Mouse (Mus musculus): ENCODE measurements at regions not wholly inside any gene's neighbourhood (a gene's known extent, or its start where the extent isn't known, plus 50 kb on each side); places are given as distances from the start of the nearest gene placed in this dataset.

DNA sequence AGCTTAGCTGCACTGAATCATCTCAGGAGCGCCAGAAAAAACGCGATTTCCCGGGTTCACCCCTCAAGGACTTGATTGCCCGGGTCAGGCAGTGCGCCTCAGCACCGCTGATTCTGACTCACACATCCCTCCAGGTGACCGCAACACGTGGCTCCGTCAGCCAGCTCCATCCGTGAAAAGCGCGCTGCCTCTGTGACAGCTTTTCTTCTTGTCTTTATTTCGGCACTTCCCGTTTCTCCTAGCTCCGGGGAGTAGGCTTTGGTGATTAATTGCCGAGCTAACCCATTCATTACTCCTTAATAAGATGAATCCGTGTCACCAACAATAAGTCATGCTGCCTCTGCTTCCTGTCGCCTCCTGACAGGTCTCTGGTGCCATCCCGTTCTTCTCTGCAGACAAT, 108.6 kb downstream of the Katnal1 start:
- peak overlapping the region; percentile 14; the same call in 1 of the 2 replicates for H3K9ac ChIP-seq (ENCODE audit: low read length)
- H3K9me3 ChIP-seq (replicated peaks; ENCODE audit: control insufficient read depth, low read length): no peaks in the 10 kb centered on the region
- ATAC-seq: peak; percentile 37; the same call in 1 of the 2 replicates

DNA sequence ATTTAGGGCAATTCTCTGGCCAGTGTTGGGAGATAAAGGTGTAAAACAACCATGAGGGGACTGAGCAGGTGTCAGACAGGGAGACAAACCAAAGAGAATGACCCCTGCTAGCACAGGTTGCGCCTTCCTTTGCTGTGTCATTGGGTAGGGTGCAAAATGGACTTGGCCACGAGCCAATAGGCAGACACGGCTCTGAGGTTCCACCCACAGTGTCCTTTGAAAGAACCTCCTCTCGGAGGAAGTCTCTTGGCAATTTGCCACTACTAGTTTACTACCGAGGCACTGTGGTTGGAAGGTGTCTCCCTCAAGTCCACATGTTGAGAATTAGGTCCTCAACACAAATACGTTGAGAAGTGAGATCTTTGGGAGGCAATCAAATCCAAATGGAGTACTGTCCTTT, 109.7 kb downstream of the Katnal1 start:
- Histone ChIP-seq H3K4me3 (ENCODE audit: low read depth, low read length) (no peak overlapping the region), H3K27ac (ENCODE audit: low read depth, low read length) (no peak overlapping the region), H3K9me3 (replicated peaks; ENCODE audit: control insufficient read depth, low read length) (0 out of 2 replicates have a peak, but pooled peaks cover 2% of the 10 kb centered on the region), H3K36me3 (ENCODE audit: control insufficient read depth, insufficient read depth, low read length) (no peaks in the 10 kb centered on the region), H3K9ac (ENCODE audit: low read length) (no peak overlapping the region), H3K4me1 (ENCODE audit: control insufficient read depth, insufficient read depth, low read length) (peaks cover 10% of the 10 kb centered on the region), H3K4me2 (ENCODE audit: low read length) (no peak overlapping the region), H3K27me3 (replicated peaks; ENCODE audit: control insufficient read depth, insufficient read depth, low read length) (no peaks in the 10 kb centered on the region)
- DNase-seq (ENCODE audit: low spot score) (no peak), ATAC-seq (no peak)
- 38% methylated on average over 6 of the region's 6 CpGs for WGBS

More for the DNA sequence above, 108.6 kb downstream of the Katnal1 start:
- Histone ChIP-seq H3K27ac (ENCODE audit: low read depth, low read length) (no peak overlapping the region), H3K4me2 (ENCODE audit: low read length) (peak overlapping the region; percentile 40), H3K4me3 (ENCODE audit: low read depth, low read length) (0 out of 2 replicates have a peak overlapping the region, but pooled peaks have one; percentile 10), H3K4me1 (ENCODE audit: control insufficient read depth, insufficient read depth, low read length) (peaks cover 10% of the 10 kb centered on the region), H3K36me3 (ENCODE audit: control insufficient read depth, insufficient read depth, low read length) (no peaks in the 10 kb centered on the region), H3K27me3 (replicated peaks; ENCODE audit: control insufficient read depth, insufficient read depth, low read length) (no peaks in the 10 kb centered on the region)
- DNase-seq (ENCODE audit: low spot score): peak; percentile 55
- 17% methylated on average over 20 of the region's 20 CpGs for WGBS

GRCm38 (mm10) chr5:148818746-148819145, 110.4 kb downstream of the Katnal1 start:
- DNase-seq (ENCODE audit: low spot score) (no peak), ATAC-seq (no peak)
- Histone ChIP-seq H3K27me3 (replicated peaks; ENCODE audit: control insufficient read depth, insufficient read depth, low read length) (no peaks in the 10 kb centered on the region), H3K36me3 (ENCODE audit: control insufficient read depth, insufficient read depth, low read length) (no peaks in the 10 kb centered on the region), H3K4me3 (ENCODE audit: low read depth, low read length) (no peak overlapping the region), H3K9me3 (replicated peaks; ENCODE audit: control insufficient read depth, low read length) (0 out of 2 replicates have a peak, but pooled peaks cover 3% of the 10 kb centered on the region), H3K4me2 (ENCODE audit: low read length) (no peak overlapping the region), H3K9ac (ENCODE audit: low read length) (no peak overlapping the region), H3K4me1 (ENCODE audit: control insufficient read depth, insufficient read depth, low read length) (peaks cover 10% of the 10 kb centered on the region), H3K27ac (ENCODE audit: low read depth, low read length) (no peak overlapping the region)
- WGBS: 75% methylated on average over 2 of the region's 2 CpGs

DNA sequence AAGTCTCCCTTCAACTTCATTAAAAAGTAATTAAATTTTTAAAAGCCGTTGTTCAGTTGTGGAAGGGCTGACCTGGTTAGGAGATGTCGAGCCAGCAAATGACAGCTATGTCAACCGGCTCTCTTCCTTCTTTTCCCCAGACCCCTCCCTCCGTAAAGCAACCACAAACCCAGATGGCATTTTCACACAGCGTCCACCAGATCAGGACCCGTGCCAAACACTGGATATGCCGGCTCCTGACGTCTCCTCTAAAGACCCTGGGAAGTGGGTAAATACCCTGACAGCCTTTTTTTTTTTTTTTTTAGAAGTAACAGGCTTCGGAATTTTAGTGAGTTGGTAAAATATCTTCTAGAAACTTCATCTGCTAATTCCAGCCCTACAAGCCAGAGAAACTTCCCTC, 116.3 kb downstream of the Katnal1 start:
- H3K27me3 ChIP-seq (replicated peaks; ENCODE audit: control insufficient read depth, insufficient read depth, low read length): no peaks in the 10 kb centered on the region
- no peaks in the 10 kb centered on the region for H3K36me3 ChIP-seq (ENCODE audit: control insufficient read depth, insufficient read depth, low read length)
- WGBS: 68% methylated on average over 9 of the region's 9 CpGs
- H3K9me3 ChIP-seq (replicated peaks; ENCODE audit: control insufficient read depth, low read length): 0 out of 2 replicates have a peak, but pooled peaks cover 3% of the 10 kb centered on the region
- no peak overlapping the region for H3K27ac ChIP-seq (ENCODE audit: low read depth, low read length)
- H3K4me2 ChIP-seq (ENCODE audit: low read length): no peak overlapping the region
- H3K9ac ChIP-seq (ENCODE audit: low read length): no peak overlapping the region
- no peak overlapping the region for H3K4me3 ChIP-seq (ENCODE audit: low read depth, low read length)
- H3K4me1 ChIP-seq (ENCODE audit: control insufficient read depth, insufficient read depth, low read length): no peaks in the 10 kb centered on the region
- DNase-seq (ENCODE audit: low spot score) (no peak), ATAC-seq (no peak)

- Histone ChIP-seq H3K4me3 (ENCODE audit: low read depth, low read length) (no peak overlapping the region), H3K27ac (ENCODE audit: low read depth, low read length) (no peak overlapping the region), H3K4me2 (ENCODE audit: low read length) (no peak overlapping the region), H3K36me3 (ENCODE audit: control insufficient read depth, insufficient read depth, low read length) (no peaks in the 10 kb centered on the region), H3K9ac (ENCODE audit: low read length) (no peak overlapping the region), H3K9me3 (replicated peaks; ENCODE audit: control insufficient read depth, low read length) (0 out of 2 replicates have a peak, but pooled peaks cover 3% of the 10 kb centered on the region), H3K4me1 (ENCODE audit: control insufficient read depth, insufficient read depth, low read length) (no peaks in the 10 kb centered on the region), H3K27me3 (replicated peaks; ENCODE audit: control insufficient read depth, insufficient read depth, low read length) (no peaks in the 10 kb centered on the region)
- DNase-seq (ENCODE audit: low spot score): peak; percentile 83
- WGBS: 22% methylated on average over 13 of the region's 13 CpGs
- peak; percentile 35 for ATAC-seq
Observed at GRCm38 (mm10) chr5:148812016-148812415, 117.1 kb downstream of the Katnal1 start.

DNA sequence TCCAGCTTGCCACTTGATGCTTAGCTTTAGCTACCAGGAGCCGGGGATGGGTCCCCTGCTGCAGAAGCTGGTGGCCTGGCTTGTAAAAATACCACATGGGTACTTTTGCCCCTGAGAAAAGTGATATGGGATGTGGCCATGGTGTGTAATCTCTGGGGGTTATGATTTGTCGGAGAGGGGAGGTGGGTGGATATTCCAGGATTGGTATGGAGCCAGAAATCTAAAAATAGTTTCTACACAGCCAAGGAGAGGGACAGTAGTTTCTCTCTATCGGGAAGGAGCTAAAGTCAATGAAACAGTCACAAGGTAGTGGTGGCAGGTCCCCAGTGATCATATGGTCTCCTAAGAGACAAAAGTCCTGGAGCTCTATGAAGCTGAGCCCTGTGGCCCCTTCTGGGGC, 119.6 kb downstream of the Katnal1 start:
- Histone ChIP-seq H3K4me3 (ENCODE audit: low read depth, low read length) (no peak overlapping the region), H3K4me2 (ENCODE audit: low read length) (no peak overlapping the region), H3K27ac (ENCODE audit: low read depth, low read length) (no peak overlapping the region), H3K4me1 (ENCODE audit: control insufficient read depth, insufficient read depth, low read length) (no peaks in the 10 kb centered on the region), H3K9ac (ENCODE audit: low read length) (no peak overlapping the region), H3K27me3 (replicated peaks; ENCODE audit: control insufficient read depth, insufficient read depth, low read length) (no peaks in the 10 kb centered on the region), H3K9me3 (replicated peaks; ENCODE audit: control insufficient read depth, low read length) (0 out of 2 replicates have a peak, but pooled peaks cover 1% of the 10 kb centered on the region), H3K36me3 (ENCODE audit: control insufficient read depth, insufficient read depth, low read length) (no peaks in the 10 kb centered on the region)
- ATAC-seq (no peak), DNase-seq (ENCODE audit: low spot score) (no peak)
- WGBS: 73% methylated on average over 3 of the region's 3 CpGs

DNA sequence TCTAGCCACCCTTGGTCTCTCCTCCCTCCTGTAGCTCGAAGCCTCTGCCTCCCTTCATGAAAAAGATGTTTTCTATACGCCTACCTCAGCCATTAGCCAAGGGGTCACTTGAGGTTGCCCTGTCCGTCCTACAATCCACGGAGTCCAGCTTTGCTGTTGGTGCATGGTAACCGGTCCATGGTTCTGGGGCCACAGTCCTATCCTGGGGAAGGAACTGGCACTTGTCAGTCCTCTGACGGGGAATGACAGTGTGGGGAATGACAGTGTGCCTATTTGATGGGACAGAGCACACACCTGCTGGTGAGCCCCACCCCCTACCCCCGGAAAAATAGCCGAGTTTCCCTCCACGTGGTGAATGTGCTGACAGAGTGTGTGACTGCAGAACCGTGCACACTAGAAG, 120.1 kb downstream of the Katnal1 start:
- H3K9me3 ChIP-seq (replicated peaks; ENCODE audit: control insufficient read depth, low read length): no peaks in the 10 kb centered on the region
- H3K27ac ChIP-seq (ENCODE audit: low read depth, low read length): no peak overlapping the region
- H3K4me3 ChIP-seq (ENCODE audit: low read depth, low read length): no peak overlapping the region
- no peaks in the 10 kb centered on the region for H3K27me3 ChIP-seq (replicated peaks; ENCODE audit: control insufficient read depth, insufficient read depth, low read length)
- no peak overlapping the region for H3K9ac ChIP-seq (ENCODE audit: low read length)
- H3K36me3 ChIP-seq (ENCODE audit: control insufficient read depth, insufficient read depth, low read length): no peaks in the 10 kb centered on the region
- H3K4me2 ChIP-seq (ENCODE audit: low read length): 0 out of 2 replicates have a peak overlapping the region, but pooled peaks have one; percentile 5
- DNase-seq (ENCODE audit: low spot score): no peak
- no peaks in the 10 kb centered on the region for H3K4me1 ChIP-seq (ENCODE audit: control insufficient read depth, insufficient read depth, low read length)
- 0 out of 2 replicates have a peak, but pooled peaks have one; percentile 19 for ATAC-seq
- 22% methylated on average over 10 of the region's 10 CpGs for WGBS

DNA sequence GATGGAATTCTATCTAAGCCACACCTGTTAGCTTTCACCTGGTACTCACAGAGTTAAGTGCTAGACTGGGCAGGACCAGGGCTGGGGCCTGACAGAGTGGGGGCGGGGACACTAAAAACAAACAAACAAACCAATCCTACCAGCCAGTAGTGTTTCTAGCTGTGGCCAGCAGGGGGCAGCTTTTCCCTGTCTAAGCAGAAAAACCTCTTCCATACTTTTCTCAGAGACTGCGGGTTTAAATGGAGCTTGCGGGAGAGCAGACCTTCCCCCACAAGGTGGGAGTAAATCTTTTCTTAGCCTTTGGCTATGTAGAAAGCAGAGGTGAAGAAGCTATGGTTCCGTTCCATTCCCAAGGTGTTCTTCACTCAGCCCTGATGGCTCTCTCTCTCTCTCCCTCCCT, 120.7 kb downstream of the Katnal1 start:
- no peaks in the 10 kb centered on the region for H3K27me3 ChIP-seq (replicated peaks; ENCODE audit: control insufficient read depth, insufficient read depth, low read length)
- H3K9me3 ChIP-seq (replicated peaks; ENCODE audit: control insufficient read depth, low read length): no peaks in the 10 kb centered on the region
- H3K4me3 ChIP-seq (ENCODE audit: low read depth, low read length): no peak overlapping the region
- no peaks in the 10 kb centered on the region for H3K4me1 ChIP-seq (ENCODE audit: control insufficient read depth, insufficient read depth, low read length)
- H3K27ac ChIP-seq (ENCODE audit: low read depth, low read length): no peak overlapping the region
- no peak overlapping the region for H3K9ac ChIP-seq (ENCODE audit: low read length)
- ATAC-seq (peak; percentile 52), DNase-seq (ENCODE audit: low spot score) (peak; percentile 85)
- 0% methylated on average over 4 of the region's 4 CpGs for WGBS
- H3K36me3 ChIP-seq (ENCODE audit: control insufficient read depth, insufficient read depth, low read length): no peaks in the 10 kb centered on the region
- H3K4me2 ChIP-seq (ENCODE audit: low read length): 0 out of 2 replicates have a peak overlapping the region, but pooled peaks have one; percentile 5

DNA sequence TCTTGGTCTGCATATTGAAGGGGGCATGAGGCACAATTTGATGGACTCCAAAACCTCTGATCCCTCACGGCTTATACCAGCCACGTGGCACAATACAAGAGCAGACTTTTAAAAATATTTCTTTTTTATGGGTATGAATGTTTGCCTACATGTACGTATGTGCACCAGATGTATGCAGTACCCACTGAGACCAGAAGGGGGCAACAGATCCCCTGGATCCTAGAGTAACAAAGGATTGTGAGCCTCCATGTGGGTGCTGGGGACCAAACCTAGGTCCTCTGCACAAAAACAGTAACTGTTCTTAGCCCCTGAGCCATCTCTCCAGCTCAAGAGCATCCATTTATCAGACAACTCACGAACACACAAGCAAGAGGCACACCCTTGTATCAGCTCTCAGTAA, 121.5 kb downstream of the Katnal1 start:
- no peaks in the 10 kb centered on the region for H3K4me1 ChIP-seq (ENCODE audit: control insufficient read depth, insufficient read depth, low read length)
- H3K27me3 ChIP-seq (replicated peaks; ENCODE audit: control insufficient read depth, insufficient read depth, low read length): no peaks in the 10 kb centered on the region
- no peak overlapping the region for H3K4me2 ChIP-seq (ENCODE audit: low read length)
- no peak overlapping the region for H3K4me3 ChIP-seq (ENCODE audit: low read depth, low read length)
- H3K27ac ChIP-seq (ENCODE audit: low read depth, low read length): no peak overlapping the region
- H3K9ac ChIP-seq (ENCODE audit: low read length): no peak overlapping the region
- 94% methylated on average over 4 of the region's 4 CpGs for WGBS
- H3K36me3 ChIP-seq (ENCODE audit: control insufficient read depth, insufficient read depth, low read length): no peaks in the 10 kb centered on the region
- ATAC-seq: no peak
- no peak for DNase-seq (ENCODE audit: low spot score)
- H3K9me3 ChIP-seq (replicated peaks; ENCODE audit: control insufficient read depth, low read length): no peaks in the 10 kb centered on the region

All from forebrain, embryonic 14.5 days (tissue).